Mouse (Mus musculus) frontal cortex, postnatal 14 days (tissue): ENCODE measurements at regions not wholly inside any gene's neighbourhood (a gene's known extent, or its start where the extent isn't known, plus 50 kb on each side); places are given as distances from the start of the nearest gene placed in this dataset.

Experiments used
- DNase-seq, 2 experiments: peaks; one replicate each; pipeline ENCODE4 v3.0.0; 2022; ENCODE audit warnings: low spot score in 2 of 2

DNA sequence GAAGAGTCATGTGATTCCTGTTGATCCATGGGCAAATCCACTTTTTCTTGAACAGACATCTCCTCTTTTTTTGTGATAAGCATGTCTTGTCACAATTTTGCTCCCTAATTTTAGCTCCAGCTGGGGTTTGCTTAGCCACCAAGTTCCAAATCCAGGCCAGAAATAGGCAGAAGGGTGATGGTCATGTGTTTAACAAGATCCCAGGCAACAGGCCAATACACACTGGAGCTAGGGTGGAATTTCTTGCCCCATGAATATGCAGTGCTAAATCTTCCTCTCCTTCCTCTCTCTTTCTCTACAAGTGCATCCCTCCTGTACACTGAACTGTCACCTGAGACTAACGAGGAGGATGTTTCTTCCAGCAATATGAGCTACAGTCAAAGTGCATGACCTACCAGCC, 58.6 kb upstream of the Vgll2 start:
- DNase-seq: no peak

DNA sequence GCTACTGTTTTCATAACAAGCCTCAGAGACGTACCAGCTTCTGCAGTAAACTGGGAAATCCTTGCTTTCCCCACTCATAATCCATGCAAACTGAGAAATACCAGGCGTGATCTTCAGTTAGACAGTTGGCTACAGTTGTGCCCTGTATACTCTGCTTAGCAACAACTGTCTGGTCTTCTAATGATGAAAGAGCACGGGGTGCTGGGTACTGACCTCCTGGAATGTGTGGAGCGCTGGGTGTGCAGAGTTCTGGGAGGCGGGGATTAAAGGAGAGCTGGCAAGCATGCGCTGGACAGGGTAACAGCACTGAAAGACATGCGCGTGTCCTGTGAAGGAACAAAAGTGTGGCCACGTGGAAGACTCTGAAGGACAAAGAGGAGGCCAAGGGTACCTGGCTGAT, 52.2 kb upstream of the Vgll2 start:
- DNase-seq: no peak
